8 mouse cellular contexts compared by ENCODE assay signal in the genomic region with DNA sequence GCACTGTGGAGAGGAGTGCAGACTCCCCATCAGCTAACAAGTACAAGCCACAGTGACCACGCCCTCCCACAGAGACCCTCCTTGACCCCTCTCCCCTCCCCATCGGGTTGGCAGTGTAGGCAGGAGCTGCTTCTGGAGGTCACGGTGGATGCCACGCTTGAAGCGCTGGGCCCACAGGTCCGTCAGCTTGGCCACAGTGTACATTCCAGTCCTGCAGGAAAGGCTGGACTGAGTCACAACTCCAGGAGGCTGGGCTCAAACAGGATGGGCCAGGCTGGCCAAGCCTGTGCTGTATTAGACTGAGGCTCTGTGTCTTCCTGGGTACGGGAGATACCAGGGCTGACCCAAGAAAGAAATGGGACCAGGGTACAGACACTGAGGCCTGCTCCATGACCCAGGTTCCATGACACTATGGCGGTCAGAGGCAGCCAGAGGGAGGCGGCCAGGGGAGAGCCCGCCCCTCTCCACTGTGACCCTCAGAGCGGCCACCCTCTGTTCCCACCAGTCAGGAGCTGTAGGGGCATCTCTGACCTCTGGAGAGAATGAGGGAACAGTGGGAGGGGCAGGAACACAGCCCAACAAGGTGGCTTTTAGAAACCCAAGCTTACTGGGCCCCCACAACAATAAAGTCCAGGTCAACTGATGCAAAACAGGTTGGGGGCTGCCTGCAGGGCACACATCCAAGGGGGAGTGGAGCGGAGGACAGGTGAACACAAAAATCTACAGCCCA. TPM values are rescaled to one million over a fixed set of nuclear protein-coding genes. Genes with fewer than 3 reads are reported as not detected.
DNase-seq lines count a peak whose midpoint lies in the region; ATAC-seq and TF ChIP-seq lines count a peak whose summit lies in the region.

No protein-coding gene starts in this region.

- TF ChIP-seq CTCF in lung, embryonic 14.5 days (IDR thresholded peaks at IDR 0.05; ENCODE audit: low read depth): no peak

- no peak for ATAC-seq in lung, embryonic 14.5 days (ENCODE audit: insufficient read depth)
- no peak for ATAC-seq in embryonic facial prominence, embryonic 15.5 days (ENCODE audit: insufficient number of reproducible peaks, low FRiP score, low TSS enrichment, low read depth)
- no peak for ATAC-seq in hindbrain, embryonic 16.5 days
- ATAC-seq in neural tube, embryonic 13.5 days (ENCODE audit: low read depth): no peak

- H3K4me2 ChIP-seq in lung, embryonic 14.5 days: peak overlapping the region; percentile 93
- H3K4me2 ChIP-seq in embryonic facial prominence, embryonic 15.5 days (replicated peaks): peak overlapping the region; percentile 89
- H3K4me2 ChIP-seq in hindbrain, embryonic 16.5 days (ENCODE audit: low read length): peak overlapping the region; percentile 63
- H3K4me2 ChIP-seq in neural tube, embryonic 13.5 days: peak overlapping the region; percentile 81

- peaks cover 16% of the 10 kb centered on the region; the same call in 1 of the 2 replicates for H3K27me3 ChIP-seq in lung, embryonic 14.5 days (ENCODE audit: insufficient read depth, low read length)
- H3K27me3 ChIP-seq in embryonic facial prominence, embryonic 15.5 days: peaks cover 8% of the 10 kb centered on the region; the same call in 1 of the 2 replicates
- H3K27me3 ChIP-seq in hindbrain, embryonic 16.5 days (replicated peaks; ENCODE audit: control insufficient read depth, insufficient read depth, low read length): no peaks in the 10 kb centered on the region
- H3K27me3 ChIP-seq in neural tube, embryonic 13.5 days: peaks cover 39% of the 10 kb centered on the region

- no peak overlapping the region for H3K27ac ChIP-seq in lung, embryonic 14.5 days (ENCODE audit: low read depth)
- no peak overlapping the region for H3K27ac ChIP-seq in embryonic facial prominence, embryonic 15.5 days (replicated peaks)
- H3K27ac ChIP-seq in hindbrain, embryonic 16.5 days (ENCODE audit: low read depth, low read length): no peak overlapping the region
- no peak overlapping the region for H3K27ac ChIP-seq in neural tube, embryonic 13.5 days (replicated peaks)

- H3K9me3 ChIP-seq in lung, embryonic 14.5 days (ENCODE audit: low read depth, low read length): no peaks in the 10 kb centered on the region
- H3K9me3 ChIP-seq in embryonic facial prominence, embryonic 15.5 days (replicated peaks): no peaks in the 10 kb centered on the region
- H3K9me3 ChIP-seq in hindbrain, embryonic 16.5 days (ENCODE audit: control insufficient read depth, low read length): no peaks in the 10 kb centered on the region
- no peaks in the 10 kb centered on the region for H3K9me3 ChIP-seq in neural tube, embryonic 13.5 days

- no peaks in the 10 kb centered on the region for H3K36me3 ChIP-seq in lung, embryonic 14.5 days (ENCODE audit: insufficient read depth)
- no peaks in the 10 kb centered on the region for H3K36me3 ChIP-seq in embryonic facial prominence, embryonic 15.5 days
- no peaks in the 10 kb centered on the region for H3K36me3 ChIP-seq in hindbrain, embryonic 16.5 days (ENCODE audit: control insufficient read depth, insufficient read depth, low read length)
- H3K36me3 ChIP-seq in neural tube, embryonic 13.5 days: no peaks in the 10 kb centered on the region

- no peak overlapping the region for H3K9ac ChIP-seq in lung, embryonic 14.5 days
- no peak overlapping the region for H3K9ac ChIP-seq in embryonic facial prominence, embryonic 15.5 days
- no peak overlapping the region for H3K9ac ChIP-seq in hindbrain, embryonic 16.5 days (ENCODE audit: low read depth, low read length)
- H3K9ac ChIP-seq in neural tube, embryonic 13.5 days: peak overlapping the region; percentile 83

- 57% methylated on average over 12 of the region's 12 CpGs for WGBS in lung, embryonic 14.5 days
- WGBS in embryonic facial prominence, embryonic 15.5 days: 63% methylated on average over 12 of the region's 12 CpGs
- WGBS in hindbrain, embryonic 16.5 days: 61% methylated on average over 12 of the region's 12 CpGs
- WGBS in neural tube, embryonic 13.5 days: 64% methylated on average over 12 of the region's 12 CpGs

- peaks cover 20% of the 10 kb centered on the region for H3K4me1 ChIP-seq in lung, embryonic 14.5 days (ENCODE audit: insufficient read depth)
- H3K4me1 ChIP-seq in embryonic facial prominence, embryonic 15.5 days: peaks cover 60% of the 10 kb centered on the region
- peaks cover 34% of the 10 kb centered on the region for H3K4me1 ChIP-seq in hindbrain, embryonic 16.5 days (ENCODE audit: control insufficient read depth, insufficient read depth, low read depth, low read length)
- peaks cover 75% of the 10 kb centered on the region for H3K4me1 ChIP-seq in neural tube, embryonic 13.5 days (replicated peaks)

- H3K4me3 ChIP-seq in lung, embryonic 14.5 days (ENCODE audit: low read depth, low read length): peak overlapping the region; percentile 56; the same call in 1 of the 2 replicates
- peak overlapping the region; percentile 66 for H3K4me3 ChIP-seq in embryonic facial prominence, embryonic 15.5 days (replicated peaks)
- H3K4me3 ChIP-seq in hindbrain, embryonic 16.5 days (ENCODE audit: low read length): peak overlapping the region; percentile 52
- H3K4me3 ChIP-seq in neural tube, embryonic 13.5 days: peak overlapping the region; percentile 58

- no peak for DNase-seq in lung, embryonic 14.5 days
- no peak for DNase-seq in lung, postnatal 10 days
- DNase-seq in layer of hippocampus, postnatal 14 days (ENCODE audit: low spot score in 2 of 2): no peak
- no peak for DNase-seq in thymus, postnatal 0 days (ENCODE audit: low spot score)
- no peak for DNase-seq in right cerebral cortex, postnatal 10 days (ENCODE audit: low spot score in 2 of 2)

RNA-seq across cellular contexts. Expression of gene Plcd1, which starts 1.6 kb away (rescaled TPM):
- polyA plus RNA-seq in lung, embryonic 14.5 days (2014; fragmentation: Nextera tagmentation; extraction: Ambion mirVana): 13.2 and 14.9 TPM in 2 replicates
- 48.7 and 49.1 TPM in 2 replicates for polyA plus RNA-seq in embryonic facial prominence, embryonic 15.5 days (2015; fragmentation: Nextera tagmentation; extraction: Ambion mirVana)
- polyA plus RNA-seq in hindbrain, embryonic 16.5 days (2015; fragmentation: Nextera tagmentation; extraction: Ambion mirVana): 20.7 and 22.4 TPM in 2 replicates
- polyA plus RNA-seq in neural tube, embryonic 13.5 days (2015; fragmentation: Nextera tagmentation; extraction: Ambion mirVana): 25.0 and 25.6 TPM in 2 replicates
- 10 to 100 TPM; 11.4 to 11.9 TPM for total RNA-seq in layer of hippocampus, postnatal 14 days (2021)
- polyA plus RNA-seq in thymus, postnatal 0 days (2015; fragmentation: Nextera tagmentation; extraction: Ambion mirVana): 16.6 and 17.2 TPM in 2 replicates

RNA-seq across cellular contexts. Expression of gene Dlec1, which starts 10.5 kb away (rescaled TPM):
- 1.0 and 1.1 TPM in 2 replicates for polyA plus RNA-seq in lung, embryonic 14.5 days (2014; fragmentation: Nextera tagmentation; extraction: Ambion mirVana)
- polyA plus RNA-seq in embryonic facial prominence, embryonic 15.5 days (2015; fragmentation: Nextera tagmentation; extraction: Ambion mirVana): 1.4 and 3.5 TPM in 2 replicates
- polyA plus RNA-seq in hindbrain, embryonic 16.5 days (2015; fragmentation: Nextera tagmentation; extraction: Ambion mirVana): 0.77 and 2.9 TPM in 2 replicates
- 0.55 and 1.1 TPM in 2 replicates for polyA plus RNA-seq in neural tube, embryonic 13.5 days (2015; fragmentation: Nextera tagmentation; extraction: Ambion mirVana)
- 1 to 10 TPM; 1.3 to 3.8 TPM for total RNA-seq in layer of hippocampus, postnatal 14 days (2021)
- 0.13 and 0.46 TPM in 2 replicates for polyA plus RNA-seq in thymus, postnatal 0 days (2015; fragmentation: Nextera tagmentation; extraction: Ambion mirVana)

RNA-seq across cellular contexts. Expression of gene Vill, which starts 39.2 kb away (rescaled TPM):
- polyA plus RNA-seq in lung, embryonic 14.5 days (2014; fragmentation: Nextera tagmentation; extraction: Ambion mirVana): 35.6 and 36.7 TPM in 2 replicates
- 17.1 and 19.0 TPM in 2 replicates for polyA plus RNA-seq in embryonic facial prominence, embryonic 15.5 days (2015; fragmentation: Nextera tagmentation; extraction: Ambion mirVana)
- polyA plus RNA-seq in hindbrain, embryonic 16.5 days (2015; fragmentation: Nextera tagmentation; extraction: Ambion mirVana): 4.7 and 5.0 TPM in 2 replicates
- polyA plus RNA-seq in neural tube, embryonic 13.5 days (2015; fragmentation: Nextera tagmentation; extraction: Ambion mirVana): 6.8 and 6.9 TPM in 2 replicates
- under 1 TPM; 0.39 to 0.81 TPM for total RNA-seq in layer of hippocampus, postnatal 14 days (2021)
- 5.9 and 8.0 TPM in 2 replicates for polyA plus RNA-seq in thymus, postnatal 0 days (2015; fragmentation: Nextera tagmentation; extraction: Ambion mirVana)
